Mouse (Mus musculus) testis, postnatal 14 days (tissue): ENCODE measurements around the gene 4932438A13Rik.
A peak's percentile ranks its signal among the peaks of the same experiment; 100 is the strongest.

Experiments
- DNase-seq: peaks from one replicate; pipeline ENCODE4 v3.0.0; 2021; ENCODE audit warnings: low spot score

The 4932438A13Rik gene

DNA sequence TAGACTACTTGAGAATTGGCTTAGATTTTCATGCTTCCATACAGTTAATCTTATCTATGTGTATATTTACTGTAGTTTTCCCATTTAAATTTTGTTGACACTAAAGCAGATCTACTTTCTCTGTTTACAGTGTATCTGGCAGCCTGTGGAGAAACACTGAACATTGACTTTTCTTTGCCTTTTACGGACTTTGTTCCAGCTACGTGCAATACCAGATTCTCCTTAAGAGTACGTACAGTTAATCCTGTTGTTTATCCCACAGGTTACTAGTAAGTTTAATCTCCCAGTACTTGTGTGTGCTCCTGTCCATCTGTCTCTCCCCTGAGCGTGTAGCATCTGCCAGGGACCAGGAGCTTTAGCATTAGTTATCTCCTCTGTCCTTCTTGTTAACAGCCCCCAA is 55.4 kb downstream of the 4932438A13Rik start:
- DNase-seq: no peak

DNA sequence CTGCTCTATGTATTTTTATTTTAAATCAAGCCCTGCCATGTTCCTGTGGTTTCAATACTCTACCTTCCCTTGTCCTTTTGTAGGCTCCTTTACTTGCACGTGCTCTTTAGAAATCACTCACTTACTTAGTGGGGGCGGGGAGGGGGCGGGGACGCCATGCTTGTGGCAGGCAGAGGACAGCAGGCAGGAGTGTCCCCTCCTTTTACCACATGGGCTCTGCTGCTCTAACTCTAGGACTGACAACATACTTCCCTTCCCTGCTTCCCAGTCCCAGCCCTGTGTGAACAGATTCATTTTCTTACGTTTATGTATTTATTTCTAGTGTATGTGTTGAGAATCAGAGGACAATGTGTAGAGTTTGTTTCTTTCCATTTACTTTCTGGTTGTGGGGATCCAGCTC is 78.7 kb downstream of the 4932438A13Rik start:
- DNase-seq: no peak

DNA sequence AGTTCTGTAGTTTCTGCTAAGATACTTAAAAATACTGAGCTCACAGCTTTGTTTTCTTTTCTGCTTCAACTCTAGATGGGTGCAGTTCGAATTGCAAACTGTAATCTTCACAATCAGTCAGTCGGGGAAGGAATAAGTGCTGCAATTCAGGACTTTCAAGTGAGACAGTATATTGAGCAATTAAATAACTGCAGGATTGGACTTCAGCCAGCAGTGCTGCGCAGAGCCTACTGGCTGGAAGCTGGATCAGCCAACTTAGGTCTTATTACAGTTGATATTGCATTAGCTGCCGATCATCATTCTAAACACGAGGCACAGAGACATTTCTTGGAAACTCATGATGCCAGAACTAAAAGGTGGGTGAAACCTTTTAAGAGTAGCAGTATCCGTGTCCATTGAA is 79.2 kb downstream of the 4932438A13Rik start:
- DNase-seq: no peak

DNA sequence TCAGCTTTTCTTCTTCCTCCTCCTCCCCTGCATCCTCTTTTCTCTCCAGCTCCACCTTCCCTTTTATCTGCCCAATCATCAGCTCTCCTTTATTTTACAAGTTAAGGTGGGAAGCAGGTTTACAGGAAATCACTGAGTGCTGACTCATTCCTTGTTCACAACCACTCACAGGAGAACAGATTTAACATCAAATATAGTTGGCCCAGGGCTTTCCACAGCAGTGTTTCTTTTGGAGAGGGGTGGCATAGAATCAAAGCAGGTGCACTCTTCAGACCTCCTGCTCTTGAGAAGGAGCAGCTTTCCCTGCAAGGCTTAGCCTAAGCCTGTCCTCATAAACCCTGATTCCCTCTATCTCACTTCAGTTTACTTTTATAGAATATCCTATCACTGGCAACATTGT is 80.8 kb downstream of the 4932438A13Rik start:
- DNase-seq: no peak

DNA sequence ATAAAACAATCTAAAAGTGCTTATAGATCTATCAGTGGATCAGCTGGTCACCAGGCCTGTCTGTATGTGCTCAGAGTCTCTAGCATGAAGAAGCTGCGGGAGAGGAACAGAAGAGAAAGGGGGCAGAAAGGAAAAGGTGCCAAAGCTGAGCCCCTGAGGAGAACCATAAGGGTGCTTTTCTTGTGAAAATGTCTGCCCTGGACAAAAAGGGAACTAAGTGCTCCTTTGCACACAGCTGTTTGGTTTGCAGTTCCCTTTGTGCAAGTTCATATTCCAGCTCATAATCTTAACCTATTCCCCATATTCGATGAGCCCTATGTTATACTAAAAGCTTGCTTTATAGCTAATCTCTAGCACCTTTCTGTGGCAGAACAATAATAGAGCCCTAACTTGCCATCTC is 175.1 kb downstream of the 4932438A13Rik start:
- DNase-seq: no peak

DNA sequence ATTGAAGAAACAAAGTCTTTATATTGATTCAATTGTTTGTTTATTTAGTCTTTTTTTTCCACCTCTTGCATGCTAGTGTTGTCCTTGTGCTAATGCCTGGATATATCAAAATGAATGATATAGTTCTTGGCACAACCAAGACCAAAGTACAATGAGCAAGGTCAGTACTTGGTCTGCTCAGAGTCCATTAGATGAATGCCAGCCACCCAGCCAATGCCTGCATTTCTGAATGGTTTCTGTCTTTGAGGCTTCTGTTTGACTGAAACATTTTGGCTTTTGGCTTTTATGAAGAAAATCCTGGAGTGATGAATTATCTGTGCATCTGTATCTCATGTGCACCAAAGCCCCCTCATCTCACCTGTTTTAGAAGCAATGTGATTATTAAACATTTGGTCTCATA is 176.9 kb downstream of the 4932438A13Rik start:
- no peak for DNase-seq

DNA sequence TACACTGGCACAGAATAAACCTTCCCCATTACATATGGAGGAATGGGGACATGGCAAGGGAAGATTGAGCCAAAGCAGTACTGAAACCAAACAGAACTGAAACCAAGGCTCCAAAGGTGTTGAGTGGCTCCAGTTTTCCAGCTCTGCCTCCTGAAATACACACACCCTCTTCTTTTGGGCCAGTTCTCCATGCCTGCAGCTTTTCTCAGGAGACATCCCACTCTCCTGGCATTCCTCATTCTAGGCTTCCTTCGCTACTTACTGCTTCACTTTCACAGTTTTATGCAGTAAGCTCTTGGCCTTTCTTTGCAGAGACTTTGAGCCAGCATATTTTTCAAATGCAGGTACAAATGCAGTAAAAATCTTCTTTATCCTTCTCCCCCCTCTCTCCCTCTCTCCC is 188.6 kb downstream of the 4932438A13Rik start:
- no peak for DNase-seq

DNA sequence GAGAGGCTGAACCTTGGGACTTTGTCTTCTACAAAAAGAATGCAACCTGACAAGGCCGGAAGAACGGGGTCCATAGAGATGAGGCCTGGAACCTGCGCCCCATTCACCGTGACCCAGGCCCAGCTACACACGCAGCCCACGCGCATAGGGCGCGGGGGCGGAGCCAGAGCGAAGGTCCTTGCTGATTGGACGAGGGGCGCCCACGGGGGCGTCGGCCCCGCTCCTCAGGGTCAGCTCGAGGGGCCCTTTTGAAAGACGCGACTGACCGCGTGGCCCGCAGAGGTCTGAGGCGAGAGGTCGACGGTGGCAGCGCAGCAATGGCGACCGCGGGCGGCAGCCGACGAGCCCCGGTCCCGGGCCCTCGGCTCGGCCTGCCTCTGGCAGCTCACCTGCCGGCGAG is 200.5 kb downstream of the 4932438A13Rik start, which contains the start of gene Adad1:
Gene Adad1 (plus strand): TSS at position 122 of the 400 bp plus-strand sequence.
- peak; percentile 88 for DNase-seq

DNA sequence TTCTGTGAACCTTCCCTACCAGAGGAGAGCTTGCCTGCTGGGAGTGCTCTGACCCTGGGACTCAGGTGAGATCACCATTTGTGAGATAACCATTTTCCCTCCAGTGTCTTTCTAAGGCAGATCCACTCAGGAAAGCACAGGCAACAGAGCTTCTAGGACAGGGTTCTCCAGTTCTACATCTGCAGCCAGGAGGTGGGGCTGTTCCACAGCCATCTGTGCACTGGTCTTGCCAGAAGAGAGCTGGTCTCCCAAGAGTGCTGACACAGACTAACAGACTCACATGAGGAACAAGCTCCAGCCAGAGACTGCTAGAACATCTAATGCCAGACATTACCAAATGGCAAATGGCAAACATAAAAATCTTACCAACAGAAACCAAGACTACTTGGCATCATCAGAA is 210.3 kb downstream of the 4932438A13Rik start:
- peak; percentile 30 for DNase-seq

DNA sequence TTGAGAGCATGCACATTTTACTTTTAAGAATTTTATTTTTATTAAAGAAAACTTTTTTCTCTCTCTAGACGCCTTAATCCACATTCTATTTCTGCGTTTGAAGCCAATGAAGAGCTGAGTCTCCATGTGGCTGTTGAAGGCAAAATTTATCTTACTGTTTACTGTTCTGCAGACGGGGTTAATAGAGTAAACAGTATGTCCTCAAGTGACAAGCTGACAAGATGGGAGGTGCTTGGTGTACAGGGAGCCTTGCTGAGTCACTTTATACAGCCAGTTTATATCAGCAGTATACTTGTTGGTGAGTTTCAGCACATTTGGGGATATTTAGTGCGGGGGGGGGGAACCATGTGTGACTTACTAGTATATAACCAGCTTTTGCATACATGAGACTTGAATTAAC is 222.0 kb downstream of the 4932438A13Rik start:
- DNase-seq: no peak

DNA sequence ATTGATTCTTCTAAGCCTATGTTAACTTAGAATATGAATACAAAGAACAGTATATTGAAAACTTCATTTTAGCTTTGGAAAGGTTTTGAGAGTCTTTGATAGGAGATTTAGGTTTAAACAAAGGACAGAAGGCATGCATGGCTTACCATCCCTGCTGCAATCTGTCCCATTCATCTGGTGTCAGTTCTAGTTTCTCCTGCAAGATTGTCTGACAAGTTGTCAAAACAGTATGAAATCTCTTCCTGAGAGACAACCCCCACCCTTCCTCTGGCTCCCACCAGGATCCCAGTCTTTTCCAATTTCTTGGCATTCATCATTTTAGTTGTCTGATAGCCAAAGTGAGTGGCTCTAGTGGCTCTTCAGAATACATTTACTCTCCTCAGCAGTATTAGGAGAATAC is 227.8 kb downstream of the 4932438A13Rik start:
- DNase-seq: no peak
